Mouse (Mus musculus) kidney, embryonic 14.5 days (tissue): ENCODE data around the gene Htra3. TPM values are rescaled to one million over a fixed set of nuclear protein-coding genes. Genes with fewer than 3 reads are reported as not detected.

ENCODE experiments used
- ATAC-seq: fragments of 200-750 bp; cut with Nextera tagmentation; 2 replicates; pipeline ENCODE4 v1.8.0; 2017; ENCODE audit warnings: moderate number of reproducible peaks, mild to moderate bottlenecking, moderate TSS enrichment, moderate library complexity; ENCODE audit not compliant: low FRiP score, low TSS enrichment
- H3K27ac ChIP-seq: fragments of 300-500 bp; sonication (generic); 2 replicates; pipeline ENCODE4 v1.5.1; 2014; ENCODE audit warnings: low read depth, mild to moderate bottlenecking, low read length, moderate library complexity, mixed read lengths
- H3K27me3 ChIP-seq: fragments of 300-500 bp; sonication (generic); 2 replicates; pipeline ENCODE4 v1.6.1; 2014; ENCODE audit warnings: mild to moderate bottlenecking, low read length; ENCODE audit not compliant: control insufficient read depth, insufficient read depth
- H3K36me3 ChIP-seq: fragments of 300-500 bp; sonication (generic); 2 replicates; pipeline ENCODE4 v1.6.1; 2014; ENCODE audit warnings: low read length, mixed read lengths; ENCODE audit not compliant: control insufficient read depth, insufficient read depth
- H3K4me1 ChIP-seq: fragments of 300-500 bp; sonication (generic); 2 replicates; pipeline ENCODE4 v1.6.1; 2014; ENCODE audit warnings: low read length, mixed read lengths; ENCODE audit not compliant: control insufficient read depth, insufficient read depth
- H3K4me2 ChIP-seq: fragments of 300-500 bp; sonication (generic); replicated peaks from 2 replicates; pipeline ENCODE4 v1.6.1; 2014; ENCODE audit warnings: low read depth, mild to moderate bottlenecking, low read length
- H3K4me3 ChIP-seq: fragments of 300-500 bp; sonication (generic); 2 replicates; pipeline ENCODE4 v1.5.1; 2014; ENCODE audit warnings: mild to moderate bottlenecking, low read length
- H3K9ac ChIP-seq: fragments of 300-500 bp; sonication (generic); 2 replicates; pipeline ENCODE4 v1.6.1; 2014; ENCODE audit warnings: low read depth, mild to moderate bottlenecking, low read length, moderate library complexity
- H3K9me3 ChIP-seq: fragments of 300-500 bp; sonication (generic); 2 replicates; pipeline ENCODE4 v1.6.1; 2016; ENCODE audit warnings: low read length; ENCODE audit not compliant: control insufficient read depth
- WGBS: fragments of 180-500 bp; shearing (Covaris S2); extraction: QIAGEN DNeasy Blood & Tissue Kit; methylation state at CpG from one replicate; pipeline ENCODE4 v1.1.7; 2014; 5-methylcytosine and 5-hydroxymethylcytosine counted together
- polyA plus RNA-seq: library from polyadenylated mRNA; unstranded; fragments of >200 nt; fragmentation: Nextera tagmentation; extraction: Ambion mirVana; gene quantifications from 2 replicates; pipeline ENCODE4 v1.2.1, GENCODE M21; 2014

Gene Htra3
- polyA plus RNA-seq = 7.0 and 8.6 TPM in 2 replicates

DNA sequence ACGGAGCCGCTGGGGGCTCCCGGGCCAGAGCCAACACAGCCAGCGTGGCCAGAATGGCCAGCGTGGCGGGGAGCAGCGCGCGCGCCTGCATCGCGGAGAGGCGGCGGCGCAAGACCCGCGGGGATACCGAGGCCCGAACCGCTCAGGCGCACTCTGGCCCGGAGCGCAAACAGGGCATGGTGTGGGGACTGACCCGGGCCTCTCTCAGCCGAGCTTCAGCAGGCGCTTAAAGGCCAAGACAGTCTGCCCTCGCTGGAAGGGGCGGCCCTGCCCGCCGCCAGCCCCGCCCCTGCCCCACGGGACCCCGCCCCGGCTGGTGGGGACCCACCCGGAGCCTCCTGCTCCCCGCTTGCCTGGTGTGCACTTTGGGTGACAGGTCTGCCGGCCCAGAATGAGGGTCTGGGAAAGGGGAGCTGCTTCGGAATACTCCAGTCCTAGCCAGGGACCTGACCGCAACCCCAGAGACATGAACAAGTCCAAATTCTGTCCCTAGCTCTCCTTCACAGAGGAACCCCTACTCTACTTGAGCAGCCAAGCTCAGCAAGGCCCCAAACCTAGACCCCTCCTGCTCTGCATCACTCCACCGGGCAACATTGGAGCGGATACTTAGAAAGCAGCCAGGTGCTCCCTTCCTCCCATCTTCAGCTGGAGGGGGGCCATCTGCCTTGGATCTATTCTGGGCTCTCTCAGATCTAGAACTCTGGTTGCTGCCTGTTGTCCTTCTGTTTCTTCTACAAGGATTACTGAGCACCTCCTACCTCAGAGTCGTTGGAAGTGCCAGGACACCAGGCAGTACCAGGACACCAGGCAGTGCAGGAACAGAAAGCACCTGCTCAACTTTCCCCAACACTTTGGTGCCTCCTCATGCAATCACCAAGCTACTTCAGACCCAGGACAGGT is at the start of gene Htra3:
Gene Htra3, minus strand, starts transcription at position 527 of the 900 bp plus-strand sequence.
- WGBS = 11% methylated on average over 38 of the region's 42 CpGs
- no peak within 1 kb of the TSS for H3K27ac ChIP-seq
- H3K4me3 ChIP-seq = peak within 1 kb of the TSS; percentile 42
- H3K9ac ChIP-seq = peak within 1 kb of the TSS; percentile 56
- H3K4me1 ChIP-seq = peaks cover 9% of the 10 kb centered on the region
- peaks cover 17% of the 10 kb centered on the region for H3K27me3 ChIP-seq
- peak within 1 kb of the TSS; percentile 95 for H3K4me2 ChIP-seq
- no peaks in the 10 kb centered on the region for H3K36me3 ChIP-seq
- peak; percentile 53; the same call in 1 of the 2 replicates for ATAC-seq
- no peaks in the 10 kb centered on the region for H3K9me3 ChIP-seq

GRCm38 (mm10) chr5:35728957-35729460 is 49.4 kb upstream of the Htra3 start:
- peak overlapping the region; percentile 91 for H3K27ac ChIP-seq
- peak; percentile 93 for ATAC-seq
- 0 out of 2 replicates have a peak overlapping the region, but pooled peaks have one; percentile 23 for H3K9ac ChIP-seq
- H3K4me2 ChIP-seq = peak overlapping the region; percentile 24
- 40% methylated on average over 11 of the region's 11 CpGs for WGBS
- H3K4me3 ChIP-seq = peak overlapping the region; percentile 24; the same call in 1 of the 2 replicates
- no peaks in the 10 kb centered on the region for H3K36me3 ChIP-seq
- no peaks in the 10 kb centered on the region for H3K27me3 ChIP-seq
- peaks cover 2% of the 10 kb centered on the region; the same call in 1 of the 2 replicates for H3K4me1 ChIP-seq
- no peaks in the 10 kb centered on the region for H3K9me3 ChIP-seq

DNA sequence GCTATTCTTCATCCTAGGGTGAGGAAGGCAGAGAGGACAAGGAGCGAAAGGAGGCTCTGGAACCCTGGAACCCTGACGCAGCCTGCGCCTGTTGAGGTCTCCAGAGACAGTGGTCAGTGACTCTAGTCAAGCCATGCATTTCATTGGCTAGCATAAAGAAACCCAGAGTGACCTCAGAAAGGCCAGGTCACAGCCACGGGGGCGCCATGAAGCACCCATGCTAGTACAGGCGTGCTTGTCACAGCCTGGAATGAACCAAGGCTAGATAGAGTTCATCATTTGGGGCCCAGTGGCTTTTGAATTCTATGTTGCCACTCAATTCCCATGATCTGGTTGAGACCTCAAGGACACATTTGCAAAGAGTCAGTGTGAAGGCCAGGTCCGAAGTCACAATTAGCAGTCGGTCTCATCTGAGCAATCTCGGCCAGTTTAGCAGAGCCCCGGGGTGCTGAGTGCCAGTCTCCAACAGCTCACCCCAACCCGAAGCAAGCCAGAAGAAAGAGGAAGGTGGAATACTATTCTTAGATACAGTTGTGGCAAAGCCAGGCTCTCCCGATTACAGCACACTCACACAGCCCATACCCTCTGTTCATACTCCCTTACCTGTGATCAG is 48.9 kb upstream of the Htra3 start:
- Histone ChIP-seq H3K4me2 (peak overlapping the region; percentile 24), H3K27ac (peak overlapping the region; percentile 91), H3K9me3 (no peaks in the 10 kb centered on the region), H3K4me3 (peak overlapping the region; percentile 24; the same call in 1 of the 2 replicates), H3K27me3 (no peaks in the 10 kb centered on the region), H3K4me1 (no peaks in the 10 kb centered on the region; the same call in 1 of the 2 replicates), H3K36me3 (no peaks in the 10 kb centered on the region), H3K9ac (no peak overlapping the region; the same call in 1 of the 2 replicates)
- ATAC-seq = no peak; the same call in 1 of the 2 replicates
- 84% methylated on average over 12 of the region's 12 CpGs for WGBS

DNA sequence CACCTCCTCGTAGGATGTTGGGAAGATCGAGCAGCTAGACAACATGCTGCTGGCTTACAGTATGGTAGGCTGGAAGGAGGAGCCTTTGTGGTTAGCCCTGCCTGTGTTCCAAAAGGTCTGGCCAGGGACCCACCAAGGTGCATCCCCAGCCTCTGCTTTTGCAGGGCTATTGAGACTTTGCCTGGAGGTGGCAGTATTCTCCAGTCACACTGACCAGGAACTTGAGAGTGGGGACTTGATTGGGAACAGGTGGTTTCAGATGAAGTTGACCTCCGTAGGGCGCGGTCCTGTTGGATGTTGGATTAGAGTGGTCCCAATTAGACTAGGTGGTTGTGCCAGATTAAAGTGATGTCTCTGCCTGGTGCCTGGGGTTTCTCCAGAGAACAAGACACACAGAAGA is 47.9 kb upstream of the Htra3 start:
- H3K4me3 ChIP-seq = no peak overlapping the region
- 94% methylated on average over 5 of the region's 5 CpGs for WGBS
- no peak overlapping the region for H3K9ac ChIP-seq
- H3K27ac ChIP-seq = no peak overlapping the region
- H3K36me3 ChIP-seq = no peaks in the 10 kb centered on the region; the same call in 1 of the 2 replicates
- no peaks in the 10 kb centered on the region for H3K27me3 ChIP-seq
- ATAC-seq = no peak
- peaks cover 3% of the 10 kb centered on the region; the same call in 1 of the 2 replicates for H3K4me1 ChIP-seq
- H3K9me3 ChIP-seq = no peaks in the 10 kb centered on the region
- H3K4me2 ChIP-seq = peak overlapping the region; percentile 24

GRCm38 (mm10) chr5:35725840-35726239 is 46.3 kb upstream of the Htra3 start:
- no peak for ATAC-seq
- no peak overlapping the region for H3K4me3 ChIP-seq
- no peak overlapping the region for H3K4me2 ChIP-seq
- 84% methylated on average over 3 of the region's 3 CpGs for WGBS
- H3K27me3 ChIP-seq = no peaks in the 10 kb centered on the region
- no peak overlapping the region for H3K27ac ChIP-seq
- no peaks in the 10 kb centered on the region for H3K9me3 ChIP-seq
- H3K4me1 ChIP-seq = peaks cover 3% of the 10 kb centered on the region; the same call in 1 of the 2 replicates
- H3K9ac ChIP-seq = no peak overlapping the region
- H3K36me3 ChIP-seq = no peaks in the 10 kb centered on the region; the same call in 1 of the 2 replicates

DNA sequence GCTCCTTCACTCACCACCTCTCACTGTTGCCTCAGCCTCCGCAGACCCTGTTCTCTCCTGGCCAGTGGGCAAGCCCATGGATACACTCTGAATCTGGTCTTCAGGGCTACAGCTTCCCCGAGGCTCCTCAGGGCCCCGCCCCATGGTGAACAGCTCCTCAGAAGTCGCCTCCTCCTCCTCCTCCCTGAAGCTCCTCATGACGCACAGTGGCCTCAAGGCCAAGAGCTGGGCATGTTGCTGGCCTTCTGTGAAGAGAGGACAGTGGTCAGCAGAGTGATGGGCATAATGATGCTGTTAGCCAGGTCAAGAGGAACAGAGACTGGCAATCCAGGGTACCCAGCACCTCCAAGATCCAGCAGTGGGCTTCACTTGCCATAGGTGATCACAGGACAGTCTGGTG is 44.3 kb upstream of the Htra3 start:
- WGBS = 72% methylated on average over 5 of the region's 5 CpGs
- H3K36me3 ChIP-seq = no peaks in the 10 kb centered on the region; the same call in 1 of the 2 replicates
- H3K9me3 ChIP-seq = no peaks in the 10 kb centered on the region
- no peaks in the 10 kb centered on the region for H3K27me3 ChIP-seq
- ATAC-seq = no peak
- no peak overlapping the region for H3K4me2 ChIP-seq
- 0 out of 2 replicates have a peak, but pooled peaks cover 3% of the 10 kb centered on the region for H3K4me1 ChIP-seq
- H3K27ac ChIP-seq = no peak overlapping the region
- H3K9ac ChIP-seq = no peak overlapping the region
- H3K4me3 ChIP-seq = no peak overlapping the region

DNA sequence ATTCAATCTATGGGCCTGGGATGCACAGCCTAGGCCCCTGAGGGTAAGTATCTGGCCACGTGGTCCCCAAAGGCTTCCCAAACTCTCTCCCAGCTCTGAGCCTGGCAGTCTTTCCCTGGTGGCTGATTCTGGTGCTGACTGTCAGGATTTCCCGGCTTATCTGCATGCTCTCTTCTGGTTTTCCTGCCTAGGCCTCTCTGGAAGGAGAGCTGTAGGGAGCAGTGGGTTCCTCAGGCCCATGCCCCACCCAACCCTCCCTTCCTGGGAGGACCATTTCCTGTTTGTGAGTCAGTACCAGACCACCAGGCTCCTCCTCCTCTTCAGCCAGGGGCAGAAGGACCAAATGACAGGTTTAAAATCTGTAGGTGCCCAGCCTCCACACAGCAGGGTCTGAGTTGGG is 43.1 kb upstream of the Htra3 start:
- H3K36me3 ChIP-seq = no peaks in the 10 kb centered on the region; the same call in 1 of the 2 replicates
- H3K4me3 ChIP-seq = no peak overlapping the region
- WGBS = 23% methylated on average over 2 of the region's 2 CpGs
- no peaks in the 10 kb centered on the region for H3K9me3 ChIP-seq
- no peak for ATAC-seq
- H3K27me3 ChIP-seq = no peaks in the 10 kb centered on the region
- no peak overlapping the region for H3K4me2 ChIP-seq
- no peak overlapping the region for H3K9ac ChIP-seq
- H3K4me1 ChIP-seq = 0 out of 2 replicates have a peak, but pooled peaks cover 3% of the 10 kb centered on the region
- no peak overlapping the region for H3K27ac ChIP-seq

- Histone ChIP-seq H3K9me3 (no peaks in the 10 kb centered on the region), H3K4me3 (no peak overlapping the region), H3K4me2 (no peak overlapping the region), H3K9ac (no peak overlapping the region), H3K27me3 (no peaks in the 10 kb centered on the region), H3K27ac (no peak overlapping the region), H3K36me3 (no peaks in the 10 kb centered on the region; the same call in 1 of the 2 replicates), H3K4me1 (0 out of 2 replicates have a peak, but pooled peaks cover 3% of the 10 kb centered on the region)
- WGBS = 94% methylated on average over 2 of the region's 2 CpGs
- no peak for ATAC-seq
Measured at GRCm38 (mm10) chr5:35721933-35722332, 42.4 kb upstream of the Htra3 start.
